Mouse (Mus musculus): ENCODE data around the gene Zfp280c. TPM values are rescaled to one million over a fixed set of nuclear protein-coding genes. Genes with fewer than 3 reads are reported as not detected.

The Zfp280c gene
- 27.7 TPM for total RNA-seq (2023)

DNA sequence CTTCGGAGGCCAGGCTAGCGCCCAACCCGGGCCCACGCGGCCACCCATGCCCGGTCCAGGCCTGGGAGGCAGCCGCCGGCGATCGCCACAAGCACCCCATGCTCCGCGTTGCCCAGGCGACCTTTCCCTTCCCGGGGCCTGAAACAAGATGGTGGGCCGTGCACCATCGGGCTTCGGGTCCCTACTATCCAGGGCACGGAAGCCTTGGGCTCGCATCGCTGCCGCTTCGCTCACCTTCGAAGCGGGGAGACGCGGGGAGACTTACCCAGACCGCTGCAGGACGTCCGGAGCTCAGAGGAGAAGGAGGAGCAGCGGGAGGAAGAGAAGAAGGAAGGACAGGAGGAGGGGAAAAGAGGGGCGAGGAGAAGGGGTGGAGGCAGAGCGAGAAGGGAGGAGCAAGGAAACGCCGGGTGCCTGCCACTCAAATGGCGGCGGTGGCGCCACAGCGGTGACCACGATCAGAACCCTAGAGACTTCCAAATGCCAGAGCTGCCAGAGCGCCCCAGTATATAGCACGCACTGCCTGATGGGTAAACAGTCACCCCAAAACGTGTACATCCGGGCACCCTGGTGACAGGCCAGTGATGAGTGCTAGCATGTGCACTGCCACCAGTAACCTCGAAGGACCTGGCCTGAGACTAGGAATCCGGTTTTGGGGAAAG lies at the start of gene Zfp280c:
Zfp280c (minus strand) TSS at position 406 of the 662 bp plus-strand sequence.

DNA sequence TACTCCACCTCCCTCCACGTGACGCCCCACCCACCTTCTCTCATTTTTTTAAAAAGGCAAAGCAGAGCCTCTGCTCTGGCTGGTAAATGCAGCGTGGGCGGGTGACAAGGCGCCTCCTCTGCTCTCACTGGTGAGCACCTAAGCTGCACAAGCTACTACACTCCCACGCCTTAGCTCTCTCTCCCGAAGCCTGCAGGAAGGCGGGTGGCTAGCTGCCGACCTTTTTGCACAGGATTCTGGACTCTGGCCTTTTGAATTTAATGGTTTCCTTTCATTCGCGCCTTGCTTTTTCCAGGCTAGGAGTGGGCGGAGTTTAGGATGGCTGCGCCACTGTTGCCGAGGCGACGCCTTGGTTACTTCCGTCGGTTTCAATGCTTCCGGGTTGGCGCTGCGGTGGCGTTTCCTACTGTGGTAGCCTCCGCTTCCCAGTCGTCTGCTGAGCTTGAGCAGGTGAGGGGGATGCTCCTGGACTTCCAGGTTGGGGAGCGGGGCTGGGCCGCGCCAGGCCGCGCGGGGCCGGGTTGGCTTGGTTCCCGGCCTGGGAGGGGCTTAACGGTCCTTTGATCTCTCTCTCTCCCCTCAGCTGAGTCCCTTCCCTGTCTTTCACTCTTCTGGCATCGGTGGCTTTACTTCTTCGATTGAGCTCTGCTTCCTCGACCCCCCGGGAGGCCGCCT lies 29.2 kb upstream of the Zfp280c start, which contains the start of gene Slc25a14:
Slc25a14 (plus strand) TSS at position 35 of the 675 bp plus-strand sequence.

DNA sequence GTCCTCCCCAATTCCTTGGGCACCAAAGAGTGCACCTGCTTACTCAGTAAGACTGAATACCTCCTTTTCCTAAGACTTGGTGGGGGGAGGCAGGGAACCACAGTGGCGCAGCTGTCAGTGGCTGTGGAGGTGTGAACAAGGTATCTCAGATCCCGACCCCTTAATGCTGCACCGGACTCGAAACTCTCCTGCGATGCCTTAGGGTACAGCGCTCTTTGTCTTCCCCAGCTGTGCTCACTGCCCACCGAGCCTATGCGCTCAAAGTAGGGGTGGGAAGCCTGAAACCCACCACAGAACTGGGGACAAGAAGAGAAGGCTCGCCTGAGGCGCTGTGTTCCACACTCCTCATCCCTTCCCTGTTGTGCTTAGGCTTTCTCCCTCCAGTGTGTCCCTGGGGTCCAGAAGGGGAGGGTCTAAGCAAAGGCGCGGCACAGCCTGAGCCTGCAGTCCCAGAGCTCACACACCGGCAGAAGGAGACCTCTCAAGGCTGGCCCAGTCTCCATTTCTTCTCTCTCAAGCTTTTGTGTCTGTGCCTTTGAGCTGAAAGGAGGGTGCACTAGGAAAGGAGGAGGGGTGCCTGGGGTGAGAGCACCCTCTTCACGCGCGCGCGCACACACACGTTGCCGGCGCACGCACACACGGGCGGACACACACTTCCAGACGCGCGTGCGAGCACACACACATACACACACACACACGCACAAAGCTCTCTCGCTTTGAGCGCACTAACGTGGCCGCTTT lies 75.3 kb downstream of the Zfp280c start, which contains the start of gene Rab33a:
Rab33a (plus strand) TSS at position 478 of the 741 bp plus-strand sequence.

GRCm38 (mm10) chrX:48513166-48513807 lies 81.0 kb downstream of the Zfp280c start, which contains the start of gene Aifm1:
TSS of gene Aifm1 (minus strand) at chrX:48513563.

Other genes starting within 250 kb of the Zfp280c start
- 117 TPM for gene Elf4, start 131.4 kb downstream of the Zfp280c start, total RNA-seq (2023)
- 20.6 TPM for gene Aifm1, start 80.9 kb downstream of the Zfp280c start, total RNA-seq (2023)
- gene Rab33a, start 75.2 kb downstream of the Zfp280c start, total RNA-seq (2023) = not detected
- 5.4 TPM for gene Slc25a14, start 28.9 kb upstream of the Zfp280c start, total RNA-seq (2023)
- gene Gpr119, start 80.0 kb upstream of the Zfp280c start, total RNA-seq (2023) = not detected
- gene Rbmx2, start 100.5 kb upstream of the Zfp280c start, total RNA-seq (2023) = 10.0 TPM